Mouse (Mus musculus) liver, adult 2 months (tissue): ENCODE results near the gene Hip1.
"Not testable (repeated sequence)": the region's sequence is repeated elsewhere in the genome, so short reads cannot be mapped to it uniquely, and the experiment has no call there.

Source experiments
- CTCF ChIP-seq: fragments of 200-500 bp; IDR thresholded peaks from 2 replicates; pipeline ENCODE4 v1.5.1; 2011; ENCODE audit warnings: low read depth, low read length, control low read depth
- POLR2A ChIP-seq: fragments of 200-500 bp; IDR thresholded peaks from 2 replicates; pipeline ENCODE4 v1.6.1; 2011; ENCODE audit warnings: low read length, control low read depth; ENCODE audit not compliant: insufficient read depth; ENCODE audit errors: extremely low read depth

GRCm38 (mm10) chr5:135451559-135451958, 93.4 kb downstream of the Hip1 start:
- TF ChIP-seq CTCF, POLR2A: not testable (repeated sequence)
